Mouse (Mus musculus) kidney, adult 18-20 months (tissue): ENCODE measurements at regions not wholly inside any gene's neighbourhood (a gene's known extent, or its start where the extent isn't known, plus 50 kb on each side); places are given as distances from the start of the nearest gene placed in this dataset.

Experiments used
- DNase-seq: peaks from one replicate; pipeline ENCODE4 v3.0.0; 2021

DNA sequence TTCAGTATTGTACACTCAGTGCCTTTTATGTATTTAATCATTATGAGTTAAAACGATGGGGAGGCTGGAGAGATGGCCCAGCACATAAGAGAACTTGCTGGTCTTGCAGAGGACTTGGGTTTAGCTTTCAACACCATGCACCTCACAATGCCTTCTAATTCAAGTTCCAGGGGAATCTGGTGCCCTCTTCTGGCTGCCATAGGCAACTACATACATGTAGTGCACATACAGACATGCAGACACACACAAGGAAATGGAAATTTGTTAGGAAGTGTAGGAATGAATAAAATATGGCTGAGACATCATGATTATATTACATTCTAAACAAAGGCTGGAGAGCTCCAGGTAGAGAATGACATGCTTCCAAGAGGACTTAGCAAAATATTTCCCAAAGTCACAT, 251.4 kb downstream of the Hivep2 start:
- DNase-seq = no peak

- DNase-seq = no peak
Measured at GRCm38 (mm10) chr10:14216191-14216992, 250.5 kb downstream of the Hivep2 start.

GRCm38 (mm10) chr10:14215512-14215911, 249.6 kb downstream of the Hivep2 start:
- DNase-seq = no peak

DNA sequence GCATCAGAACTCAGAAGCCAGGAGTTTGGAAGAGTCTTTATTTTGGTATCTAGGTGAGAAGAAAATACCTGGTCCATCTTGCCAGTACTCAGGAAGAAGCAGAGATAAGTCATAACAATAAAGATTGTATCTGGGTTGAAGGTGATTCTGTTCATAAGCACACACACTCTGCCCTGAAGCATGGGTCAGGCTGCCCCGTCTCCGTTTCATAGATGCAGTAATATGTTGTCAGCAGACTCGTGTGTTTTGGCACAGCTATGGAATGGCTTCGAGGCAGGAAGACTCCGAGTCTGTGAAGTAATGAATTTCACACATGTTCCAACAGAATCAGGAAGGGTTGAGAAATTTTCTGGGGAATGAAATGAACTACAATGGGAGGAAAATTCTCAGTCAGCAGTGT, 247.7 kb downstream of the Hivep2 start:
- no peak for DNase-seq

GRCm38 (mm10) chr10:14211926-14212325, 246.1 kb downstream of the Hivep2 start:
- DNase-seq = no peak

DNA sequence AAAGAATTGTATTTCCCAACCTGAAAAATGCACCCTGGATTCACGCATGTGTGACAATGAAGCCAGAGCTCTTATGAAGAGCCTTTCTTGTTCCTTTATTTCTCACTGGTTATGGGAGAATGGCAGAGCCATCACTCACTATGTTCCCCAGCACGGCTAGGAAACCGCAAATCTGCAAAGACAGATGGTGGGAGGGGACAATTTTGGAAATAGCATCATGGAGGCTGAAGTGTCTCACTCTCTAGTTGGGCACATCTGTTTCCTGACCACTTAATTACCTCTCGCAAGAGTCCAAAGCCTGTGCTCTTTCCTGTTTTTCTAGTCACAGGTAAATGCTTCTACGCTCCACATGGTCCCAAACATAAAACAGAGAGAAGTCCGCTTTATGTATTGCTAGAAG, 245.6 kb downstream of the Hivep2 start:
- DNase-seq = no peak

DNA sequence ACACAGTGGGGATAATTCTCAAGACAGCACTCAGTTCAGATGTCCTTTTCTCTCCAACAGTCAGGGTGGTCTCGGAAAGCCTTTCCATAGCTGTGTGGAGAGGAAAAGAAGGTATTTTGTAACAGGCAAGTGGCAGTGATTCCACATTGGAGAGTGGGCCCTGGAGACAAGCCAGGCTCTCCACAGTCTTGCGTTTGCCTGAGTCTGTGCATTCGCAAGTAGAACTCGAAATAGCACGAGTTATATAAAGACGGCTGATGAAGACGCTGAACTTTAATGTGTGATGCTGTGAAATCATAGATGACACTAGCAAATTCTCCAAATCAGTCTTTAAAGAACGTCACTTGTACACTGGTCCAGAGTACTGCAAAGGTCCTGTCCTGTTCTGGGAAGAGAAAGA, 244.6 kb downstream of the Hivep2 start:
- no peak for DNase-seq

DNA sequence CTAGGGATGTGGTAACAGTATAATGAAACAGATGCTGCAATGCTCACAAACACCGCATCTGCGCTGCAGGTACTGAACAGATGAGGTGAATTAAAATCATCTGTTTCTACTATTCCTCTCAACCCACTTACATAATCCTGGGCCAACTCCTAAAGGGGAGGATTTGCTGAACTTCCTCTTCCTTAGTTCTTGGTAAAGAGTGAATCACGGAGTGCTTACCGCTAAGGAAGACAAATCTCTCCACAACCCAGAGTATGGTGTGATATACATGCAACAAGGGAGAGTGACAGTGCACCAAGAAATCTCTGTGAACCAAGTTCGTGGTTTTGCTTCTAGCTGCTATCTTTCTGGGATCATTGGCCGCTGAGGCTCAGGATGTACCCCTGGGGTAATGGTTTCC, 244.2 kb downstream of the Hivep2 start:
- no peak for DNase-seq

GRCm38 (mm10) chr10:14208206-14208605, 242.3 kb downstream of the Hivep2 start:
- no peak for DNase-seq

DNA sequence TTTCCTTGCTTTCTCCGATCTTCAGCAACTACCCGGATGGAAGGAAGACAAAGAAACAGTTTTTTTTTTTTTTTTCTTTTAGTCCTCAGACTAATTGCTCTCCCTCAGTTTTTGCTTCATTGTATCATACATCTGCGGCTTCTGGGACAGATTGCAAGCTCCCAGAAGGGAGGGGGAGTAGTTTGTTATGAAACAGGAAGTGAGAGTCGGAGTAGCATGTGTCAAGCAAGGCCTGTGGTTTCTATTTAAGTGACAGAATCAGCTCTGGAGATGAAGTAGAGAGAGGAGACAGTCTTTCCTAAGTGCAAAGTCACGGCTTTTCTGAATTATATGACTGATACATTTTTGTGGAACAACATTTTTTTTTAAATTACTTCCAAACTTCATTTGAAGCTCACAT, 241.7 kb downstream of the Hivep2 start:
- DNase-seq = no peak

GRCm38 (mm10) chr10:14207051-14207570, 241.2 kb downstream of the Hivep2 start:
- DNase-seq = no peak
